Comparison of ENCODE assay signal across 21 mouse cellular contexts in the genomic region with DNA sequence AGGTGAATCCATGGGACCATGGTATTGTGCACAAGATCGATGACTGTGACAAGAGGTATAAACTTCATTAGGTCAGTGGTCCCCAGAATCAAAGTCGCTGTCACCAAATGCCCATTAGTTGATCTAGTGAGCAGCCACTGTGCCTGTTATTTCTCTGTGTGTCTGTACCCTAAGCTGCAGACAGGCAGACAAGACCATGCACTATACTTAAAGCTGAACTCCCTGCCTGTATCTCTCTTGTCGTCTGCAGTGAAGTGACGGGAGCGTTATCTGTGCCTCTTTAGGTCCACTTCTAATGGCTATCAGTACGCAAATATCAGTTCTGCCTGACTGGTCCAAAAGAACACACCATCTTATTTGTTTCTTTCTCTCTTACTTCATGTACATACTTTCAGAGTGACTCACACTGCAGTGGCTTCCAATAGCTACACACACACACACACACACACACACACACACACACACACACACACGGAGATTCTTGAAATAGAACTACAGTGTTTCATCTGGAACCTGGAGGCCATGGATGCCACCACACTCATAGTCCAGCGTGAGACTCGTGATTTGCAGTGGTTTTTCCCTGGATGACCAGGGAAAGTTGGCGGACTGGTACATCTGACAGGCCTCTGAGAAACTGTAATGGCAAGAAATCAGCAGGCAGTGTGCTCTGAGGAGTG. TPM values are rescaled to one million over a fixed set of nuclear protein-coding genes. Genes with fewer than 3 reads are reported as not detected.
DNase-seq lines count a peak whose midpoint lies in the region; ATAC-seq and TF ChIP-seq lines count a peak whose summit lies in the region.
"Had no signal": no experiment of that assay in that cellular context is flagged by ENCODE, and none has a peak within 500 bp of the region (broad histone marks: within the 10 kb centered on the region; RNA-seq: fewer than 3 reads in every experiment).

No protein-coding gene starts in this region.

- H3K9ac ChIP-seq in heart, embryonic 12.5 days, result no peak overlapping the region
- H3K9ac ChIP-seq in CH12.LX (ENCODE audit: insufficient read depth, low read depth), result no peak overlapping the region
- H3K9ac ChIP-seq in heart, embryonic 15.5 days, result no peak overlapping the region
- H3K9ac ChIP-seq: embryonic facial prominence, embryonic 15.5 days; forebrain, embryonic 15.5 days; hindbrain, embryonic 13.5 days; liver, embryonic 13.5 days; neural tube, embryonic 15.5 days had no signal

- ATAC-seq in heart, embryonic 12.5 days (ENCODE audit: insufficient number of reproducible peaks, low FRiP score), result peak; percentile 51; the same call in 1 of the 2 replicates
- peak; percentile 56; the same call in 1 of the 2 replicates for ATAC-seq in heart, embryonic 15.5 days (replicated peaks; ENCODE audit: insufficient number of reproducible peaks, insufficient read depth, low FRiP score, low read depth)
- ATAC-seq in activated CD4-positive, CD25-positive, alpha-beta regulatory T cell, adult 4 months, result no peak
- ATAC-seq: forebrain, embryonic 15.5 days had no signal

- no peaks in the 10 kb centered on the region for H3K79me2 ChIP-seq in CH12.LX (replicated peaks; ENCODE audit: control insufficient read depth, extremely low read depth, insufficient read depth, poor library complexity, severe bottlenecking)

- H3K4me2 ChIP-seq in heart, embryonic 12.5 days, result 0 out of 2 replicates have a peak overlapping the region, but pooled peaks have one; percentile 19
- H3K4me2 ChIP-seq in CH12.LX (ENCODE audit: insufficient read depth, low read depth, poor library complexity, severe bottlenecking), result no peak overlapping the region
- H3K4me2 ChIP-seq in heart, embryonic 15.5 days, result 0 out of 2 replicates have a peak overlapping the region, but pooled peaks have one; percentile 6
- H3K4me2 ChIP-seq: embryonic facial prominence, embryonic 15.5 days; forebrain, embryonic 15.5 days; hindbrain, embryonic 13.5 days; liver, embryonic 13.5 days; neural tube, embryonic 15.5 days had no signal

- 36% methylated on average over 10 of the region's 10 CpGs for WGBS in heart, embryonic 12.5 days
- WGBS in heart, embryonic 15.5 days, result 36% methylated on average over 10 of the region's 10 CpGs

- H3K4me3 ChIP-seq in heart, embryonic 12.5 days, result no peak overlapping the region
- H3K4me3 ChIP-seq in CH12.LX (replicated peaks in 1 of 3; ENCODE audit: low read depth in 2 of 3, low read length in 2 of 3, poor library complexity in 1 of 3), result no peak overlapping the region
- H3K4me3 ChIP-seq in heart, embryonic 15.5 days, result no peak overlapping the region
- H3K4me3 ChIP-seq: embryonic facial prominence, embryonic 15.5 days; forebrain, embryonic 15.5 days; hindbrain, embryonic 13.5 days; liver, embryonic 13.5 days; neural tube, embryonic 15.5 days had no signal

- H3K27me3 ChIP-seq in heart, embryonic 12.5 days (replicated peaks), result 0 out of 2 replicates have a peak, but pooled peaks cover 4% of the 10 kb centered on the region
- no peaks in the 10 kb centered on the region for H3K27me3 ChIP-seq in CH12.LX (replicated peaks)
- no peaks in the 10 kb centered on the region for H3K27me3 ChIP-seq in heart, embryonic 15.5 days
- H3K27me3 ChIP-seq: embryonic facial prominence, embryonic 15.5 days; forebrain, embryonic 15.5 days; hindbrain, embryonic 13.5 days; liver, embryonic 13.5 days; neural tube, embryonic 15.5 days had no signal

- no peaks in the 10 kb centered on the region for H3K36me3 ChIP-seq in heart, embryonic 12.5 days
- H3K36me3 ChIP-seq in CH12.LX (replicated peaks in 1 of 2; ENCODE audit: control insufficient read depth in 1 of 2, insufficient read depth in 1 of 2, low read length in 1 of 2), result peaks cover 0 to 18% of the 10 kb centered on the region in 2 experiments
- H3K36me3 ChIP-seq in heart, embryonic 15.5 days, result no peaks in the 10 kb centered on the region
- H3K36me3 ChIP-seq: embryonic facial prominence, embryonic 15.5 days; forebrain, embryonic 15.5 days; hindbrain, embryonic 13.5 days; neural tube, embryonic 15.5 days had no signal

- 0 out of 2 replicates have a peak, but pooled peaks cover 3% of the 10 kb centered on the region for H3K9me3 ChIP-seq in heart, embryonic 12.5 days (replicated peaks)
- peaks cover 3% of the 10 kb centered on the region for H3K9me3 ChIP-seq in CH12.LX (replicated peaks; ENCODE audit: low read length)
- no peaks in the 10 kb centered on the region for H3K9me3 ChIP-seq in heart, embryonic 15.5 days (replicated peaks)
- H3K9me3 ChIP-seq: embryonic facial prominence, embryonic 15.5 days; forebrain, embryonic 15.5 days; hindbrain, embryonic 13.5 days; liver, embryonic 13.5 days; neural tube, embryonic 15.5 days had no signal

- in situ Hi-C loops in CH12.LX (cut with MboI; ENCODE audit: low pct_ligation_motif_present, low pct_unique_long_range_greater_than_20kb, low sequenced_read_pairs), result no loop called here

- TF ChIP-seq EP300 in CH12.LX (IDR thresholded peaks at IDR 0.05; ENCODE audit: low read length), result peak; percentile 13; the same call in 1 of the 2 replicates

- intact Hi-C loops in heart, postnatal 25 days (cut with DNase I), result no loop called here
- intact Hi-C loops in left cerebral cortex, postnatal 14 days (cut with DNase I), result no loop called here

- TF ChIP-seq POLR2A in CH12.LX (IDR thresholded peaks at IDR 0.05; ENCODE audit: low read depth, low read length), result no peak

- no peak for DNase-seq in heart, postnatal 25 days (ENCODE audit: low spot score)
- peak; percentile 74 for DNase-seq in 3134 (ENCODE audit: extremely low read depth, insufficient read length, low spot score)
- no peak for DNase-seq in CH12.LX (ENCODE audit: extremely low read depth)
- DNase-seq in left cerebral cortex, postnatal 14 days (ENCODE audit: low spot score in 2 of 2), result no peak
- DNase-seq in testis, postnatal 10 days (ENCODE audit: low spot score), result no peak
- DNase-seq: adrenal gland, adult 2 months; cerebellum, adult 11 months; cerebellum, adult 9-11 months; kidney, adult 2 months; liver, embryonic 13.5 days; lung, adult 2 months had no signal

- peak overlapping the region; percentile 56 for H3K27ac ChIP-seq in heart, embryonic 12.5 days (ENCODE audit: poor library complexity, severe bottlenecking)
- H3K27ac ChIP-seq in CH12.LX (ENCODE audit: insufficient read depth, low read depth), result no peak overlapping the region
- peak overlapping the region; percentile 76 for H3K27ac ChIP-seq in heart, embryonic 15.5 days
- H3K27ac ChIP-seq: embryonic facial prominence, embryonic 15.5 days; forebrain, embryonic 15.5 days; hindbrain, embryonic 13.5 days; kidney, postnatal 0 days; liver, embryonic 13.5 days; macrophage; neural tube, embryonic 15.5 days had no signal

- TF ChIP-seq CTCF in CH12.LX (conservative IDR thresholded peaks at IDR 0.05 in 1 of 2, IDR thresholded peaks at IDR 0.05 in 1 of 2; ENCODE audit: low read depth in 2 of 2, low read length in 2 of 2), result no peak

- peaks cover 18% of the 10 kb centered on the region for H3K4me1 ChIP-seq in heart, embryonic 12.5 days (replicated peaks)
- peaks cover 20 to 26% of the 10 kb centered on the region in 2 experiments for H3K4me1 ChIP-seq in CH12.LX (ENCODE audit: control insufficient read depth in 1 of 2, insufficient read depth in 2 of 2)
- peaks cover 12% of the 10 kb centered on the region for H3K4me1 ChIP-seq in heart, embryonic 15.5 days (replicated peaks)
- H3K4me1 ChIP-seq: embryonic facial prominence, embryonic 15.5 days; forebrain, embryonic 15.5 days; liver, embryonic 13.5 days; neural tube, embryonic 15.5 days had no signal

- no peak for TF ChIP-seq RAD21 in CH12.LX (IDR thresholded peaks at IDR 0.05; ENCODE audit: low read depth, low read length)

- dilution Hi-C loops in CH12.LX (cut with MboI; ENCODE audit: extremely low pct_ligation_motif_present, extremely low pct_unique_long_range_greater_than_20kb, low sequenced_read_pairs), result no loop called here

TF ChIP-seq in CH12.LX, 34 proteins besides CTCF, POLR2A, EP300 and RAD21:
- TF ChIP-seq CHD2 (IDR thresholded peaks at IDR 0.05; ENCODE audit: low read length) (no peak), IRF4 (IDR thresholded peaks at IDR 0.05; ENCODE audit: low read depth, low read length) (peak; percentile 64), MEF2A (IDR thresholded peaks at IDR 0.05; ENCODE audit: borderline replicate concordance, low read depth, low read length) (0 out of 2 replicates have a peak, but pooled peaks have one; percentile 26)
TF ChIP-seq in CH12.LX: peak in this region for 2.

RNA-seq across cellular contexts. Expression of gene Syt15, which starts 9.6 kb away (rescaled TPM):
- polyA plus RNA-seq in heart, embryonic 12.5 days (2016; fragmentation: Nextera tagmentation; extraction: Ambion mirVana), result 0.26 and 0.72 TPM in 2 replicates
- under 1 TPM; 0.70 to 0.75 TPM for total RNA-seq in heart, postnatal 25 days (2021)
- total RNA-seq in CH12.LX (2012; rRNA removed), result not detected in 2 replicates
- not detected in 2 replicates for total RNA-seq in CH12.LX (2014; rRNA removed)
- polyA plus RNA-seq in CH12.LX (2012; ENCODE audit: insufficient read length, low read depth), result 0.10 TPM in 1 of 2 replicates, not detected in the other
- 0.35 and 0.77 TPM in 2 replicates for polyA plus RNA-seq in heart, embryonic 15.5 days (2015; fragmentation: Nextera tagmentation; extraction: Ambion mirVana)
- polyA plus RNA-seq in activated CD4-positive, CD25-positive, alpha-beta regulatory T cell, adult 4 months (2017; shearing (Covaris generic)), result under 1 TPM in 1 of 2 experiments, not detected in 1; 0.19 TPM
- total RNA-seq in left cerebral cortex, postnatal 14 days (2021), result 1 to 10 TPM in 1 of 2 experiments, under 1 TPM in 1; 0.83 to 1.4 TPM
- total RNA-seq: common myeloid progenitor, adult 5-6 weeks had no signal
- polyA plus RNA-seq: macrophage had no signal

RNA-seq across cellular contexts. Expression of gene Gprin2, which starts 27.5 kb away (rescaled TPM):
- polyA plus RNA-seq in heart, embryonic 12.5 days (2016; fragmentation: Nextera tagmentation; extraction: Ambion mirVana), result 0.27 and 0.80 TPM in 2 replicates
- total RNA-seq in heart, postnatal 25 days (2021), result under 1 TPM; 0.08 to 0.28 TPM
- 0.21 and 0.80 TPM in 2 replicates for total RNA-seq in CH12.LX (2012; rRNA removed)
- total RNA-seq in CH12.LX (2014; rRNA removed), result 0.01 and 0.04 TPM in 2 replicates
- 0.05 and 0.16 TPM in 2 replicates for polyA plus RNA-seq in CH12.LX (2012; ENCODE audit: insufficient read length, low read depth)
- polyA plus RNA-seq in heart, embryonic 15.5 days (2015; fragmentation: Nextera tagmentation; extraction: Ambion mirVana), result 0.10 and 0.11 TPM in 2 replicates
- not detected for polyA plus RNA-seq in activated CD4-positive, CD25-positive, alpha-beta regulatory T cell, adult 4 months (2017; shearing (Covaris generic))
- 1 to 10 TPM; 1.7 to 2.7 TPM for total RNA-seq in left cerebral cortex, postnatal 14 days (2021)
- total RNA-seq: common myeloid progenitor, adult 5-6 weeks had no signal
- polyA plus RNA-seq: macrophage had no signal
